Mouse (Mus musculus): ENCODE results near the gene Metap1. TPM values are rescaled to one million over a fixed set of nuclear protein-coding genes. Genes with fewer than 3 reads are reported as not detected.
A peak's percentile ranks its signal among the peaks of the same experiment; 100 is the strongest.
"Not testable (repeated sequence)": the region's sequence is repeated elsewhere in the genome, so short reads cannot be mapped to it uniquely, and the experiment has no call there.

The Metap1 gene
- polyA plus RNA-seq, 1 experiment, result 43.7 TPM

- TF ChIP-seq POLR2A (IDR thresholded peaks at IDR 0.05; ENCODE audit: extremely low read depth, insufficient read depth, low read length) (no peak), CTCF (IDR thresholded peaks at IDR 0.05; ENCODE audit: extremely low read depth, insufficient read depth, low read length) (no peak)
- H3K4me1 ChIP-seq (ENCODE audit: control insufficient read depth, insufficient read depth, low read length), result no peaks in the 10 kb centered on the region
- peak overlapping the region; percentile 67 for H3K4me3 ChIP-seq (ENCODE audit: insufficient read depth, low read length)
- H3K27ac ChIP-seq (ENCODE audit: insufficient read depth, low read length), result no peak overlapping the region
Measured at GRCm38 (mm10) chr3:138488584-138489326, 560 bp downstream of the Metap1 start.

GRCm38 (mm10) chr3:138483240-138483639 is 6.1 kb downstream of the Metap1 start:
- Histone ChIP-seq H3K4me3 (ENCODE audit: insufficient read depth, low read length) (no peak overlapping the region), H3K27ac (ENCODE audit: insufficient read depth, low read length) (no peak overlapping the region), H3K4me1 (ENCODE audit: control insufficient read depth, insufficient read depth, low read length) (no peaks in the 10 kb centered on the region)
- TF ChIP-seq CTCF (IDR thresholded peaks at IDR 0.05; ENCODE audit: extremely low read depth, insufficient read depth, low read length), result no peak
- no peak for TF ChIP-seq POLR2A (IDR thresholded peaks at IDR 0.05; ENCODE audit: extremely low read depth, insufficient read depth, low read length)

- Histone ChIP-seq H3K4me1 (ENCODE audit: control insufficient read depth, insufficient read depth, low read length) (no peaks in the 10 kb centered on the region), H3K4me3 (ENCODE audit: insufficient read depth, low read length) (no peak overlapping the region), H3K27ac (ENCODE audit: insufficient read depth, low read length) (no peak overlapping the region)
- TF ChIP-seq POLR2A (IDR thresholded peaks at IDR 0.05; ENCODE audit: extremely low read depth, insufficient read depth, low read length) (no peak), CTCF (IDR thresholded peaks at IDR 0.05; ENCODE audit: extremely low read depth, insufficient read depth, low read length) (no peak)
Measured at GRCm38 (mm10) chr3:138481526-138482284, 7.6 kb downstream of the Metap1 start.

GRCm38 (mm10) chr3:138479489-138479888 is 9.8 kb downstream of the Metap1 start:
- no peaks in the 10 kb centered on the region for H3K4me1 ChIP-seq (ENCODE audit: control insufficient read depth, insufficient read depth, low read length)
- no peak overlapping the region for H3K27ac ChIP-seq (ENCODE audit: insufficient read depth, low read length)
- TF ChIP-seq POLR2A (IDR thresholded peaks at IDR 0.05; ENCODE audit: extremely low read depth, insufficient read depth, low read length) (no peak), CTCF (IDR thresholded peaks at IDR 0.05; ENCODE audit: extremely low read depth, insufficient read depth, low read length) (no peak)
- H3K4me3 ChIP-seq (ENCODE audit: insufficient read depth, low read length), result no peak overlapping the region

GRCm38 (mm10) chr3:138471066-138471465 is 18.2 kb downstream of the Metap1 start:
- H3K4me3 ChIP-seq (ENCODE audit: insufficient read depth, low read length), result no peak overlapping the region
- TF ChIP-seq CTCF (IDR thresholded peaks at IDR 0.05; ENCODE audit: extremely low read depth, insufficient read depth, low read length), result no peak
- TF ChIP-seq POLR2A (IDR thresholded peaks at IDR 0.05; ENCODE audit: extremely low read depth, insufficient read depth, low read length), result no peak
- H3K27ac ChIP-seq (ENCODE audit: insufficient read depth, low read length), result no peak overlapping the region

GRCm38 (mm10) chr3:138466656-138467055 is 22.7 kb downstream of the Metap1 start:
- H3K4me3 ChIP-seq (ENCODE audit: insufficient read depth, low read length); H3K27ac ChIP-seq (ENCODE audit: insufficient read depth, low read length); H3K4me1 ChIP-seq (ENCODE audit: control insufficient read depth, insufficient read depth, low read length): not testable (repeated sequence)

More at GRCm38 (mm10) chr3:138471066-138471465, 18.2 kb downstream of the Metap1 start:
- no peaks in the 10 kb centered on the region for H3K4me1 ChIP-seq (ENCODE audit: control insufficient read depth, insufficient read depth, low read length)

- no peak overlapping the region for H3K4me3 ChIP-seq (ENCODE audit: insufficient read depth, low read length)
- no peaks in the 10 kb centered on the region; the same call in 1 of the 2 replicates for H3K4me1 ChIP-seq (ENCODE audit: control insufficient read depth, insufficient read depth, low read length)
- no peak for TF ChIP-seq CTCF (IDR thresholded peaks at IDR 0.05; ENCODE audit: extremely low read depth, insufficient read depth, low read length)
- TF ChIP-seq POLR2A (IDR thresholded peaks at IDR 0.05; ENCODE audit: extremely low read depth, insufficient read depth, low read length), result no peak
- no peak overlapping the region for H3K27ac ChIP-seq (ENCODE audit: insufficient read depth, low read length)
Measured at GRCm38 (mm10) chr3:138464573-138465147, 24.7 kb downstream of the Metap1 start.

GRCm38 (mm10) chr3:138463807-138464206 is 25.5 kb downstream of the Metap1 start:
- TF ChIP-seq CTCF (IDR thresholded peaks at IDR 0.05; ENCODE audit: extremely low read depth, insufficient read depth, low read length) (no peak), POLR2A (IDR thresholded peaks at IDR 0.05; ENCODE audit: extremely low read depth, insufficient read depth, low read length) (no peak)
- Histone ChIP-seq H3K27ac (ENCODE audit: insufficient read depth, low read length) (no peak overlapping the region), H3K4me1 (ENCODE audit: control insufficient read depth, insufficient read depth, low read length) (no peaks in the 10 kb centered on the region; the same call in 1 of the 2 replicates), H3K4me3 (ENCODE audit: insufficient read depth, low read length) (no peak overlapping the region)

- no peaks in the 10 kb centered on the region; the same call in 1 of the 2 replicates for H3K4me1 ChIP-seq (ENCODE audit: control insufficient read depth, insufficient read depth, low read length)
- H3K27ac ChIP-seq (ENCODE audit: insufficient read depth, low read length), result no peak overlapping the region
- TF ChIP-seq POLR2A (IDR thresholded peaks at IDR 0.05; ENCODE audit: extremely low read depth, insufficient read depth, low read length) (no peak), CTCF (IDR thresholded peaks at IDR 0.05; ENCODE audit: extremely low read depth, insufficient read depth, low read length) (peak; percentile 42; the same call in 1 of the 2 replicates)
- no peak overlapping the region for H3K4me3 ChIP-seq (ENCODE audit: insufficient read depth, low read length)
Measured at GRCm38 (mm10) chr3:138463137-138463536, 26.2 kb downstream of the Metap1 start.

Data from cortical plate, adult 2 months (tissue).